Mouse (Mus musculus): Measurements from ENCODE around the gene Bcl2l1. TPM values are rescaled to one million over a fixed set of nuclear protein-coding genes. Genes with fewer than 3 reads are reported as not detected.

Gene Bcl2l1
- polyA plus RNA-seq, 1 experiment from 2014 or later = 129 TPM

GRCm38 (mm10) chr2:152736090-152736601, 95.4 kb downstream of the Bcl2l1 start, which contains the start of gene Id1:
Gene Id1, plus strand, starts transcription at chr2:152736251.
- no peaks in the 10 kb centered on the region for H3K36me3 ChIP-seq (ENCODE audit: control insufficient read depth, insufficient read depth, low read length)
- no peaks in the 10 kb centered on the region for H3K9me3 ChIP-seq (ENCODE audit: control insufficient read depth, low read length)
- H3K4me1 ChIP-seq (replicated peaks; ENCODE audit: control insufficient read depth, insufficient read depth, low read length) = peaks cover 6% of the 10 kb centered on the region
- H3K4me3 ChIP-seq (ENCODE audit: low read depth, low read length) = peak within 1 kb of the TSS; percentile 84
- ATAC-seq (ENCODE audit: low FRiP score) = peak; percentile 74
- peak within 1 kb of the TSS; percentile 84 for H3K4me2 ChIP-seq (replicated peaks; ENCODE audit: low read depth, low read length)
- DNase-seq (ENCODE audit: low spot score) = peak; percentile 92
- whole genome bisulfite sequencing = under 1% methylated on average over 28 of the region's 28 CpGs
- H3K27me3 ChIP-seq (ENCODE audit: control insufficient read depth, insufficient read depth, low read length) = no peaks in the 10 kb centered on the region
- peak within 1 kb of the TSS; percentile 86 for H3K9ac ChIP-seq (ENCODE audit: low read depth, low read length)
- peak within 1 kb of the TSS; percentile 80 for H3K27ac ChIP-seq (ENCODE audit: low read depth, low read length)

- peak overlapping the region; percentile 84 for H3K4me2 ChIP-seq (replicated peaks; ENCODE audit: low read depth, low read length)
- peak overlapping the region; percentile 80 for H3K27ac ChIP-seq (ENCODE audit: low read depth, low read length)
- WGBS = 0% methylated on average over 28 of the region's 28 CpGs
- H3K4me3 ChIP-seq (ENCODE audit: low read depth, low read length) = peak overlapping the region; percentile 84
- no peaks in the 10 kb centered on the region for H3K36me3 ChIP-seq (ENCODE audit: control insufficient read depth, insufficient read depth, low read length)
- no peaks in the 10 kb centered on the region for H3K9me3 ChIP-seq (ENCODE audit: control insufficient read depth, low read length)
- H3K9ac ChIP-seq (ENCODE audit: low read depth, low read length) = peak overlapping the region; percentile 47
- peak; percentile 84 for ATAC-seq (ENCODE audit: low FRiP score)
- DNase-seq (ENCODE audit: low spot score) = peak; percentile 98
- H3K27me3 ChIP-seq (ENCODE audit: control insufficient read depth, insufficient read depth, low read length) = no peaks in the 10 kb centered on the region
- peaks cover 6% of the 10 kb centered on the region; the same call in 1 of the 2 replicates for H3K4me1 ChIP-seq (replicated peaks; ENCODE audit: control insufficient read depth, insufficient read depth, low read length)
Observed at GRCm38 (mm10) chr2:152734984-152735383, 96.5 kb downstream of the Bcl2l1 start.

- ATAC-seq (ENCODE audit: low FRiP score) (no peak), DNase-seq (ENCODE audit: low spot score) (no peak)
- Histone ChIP-seq H3K4me1 (replicated peaks; ENCODE audit: control insufficient read depth, insufficient read depth, low read length) (peaks cover 8% of the 10 kb centered on the region; the same call in 1 of the 2 replicates), H3K9ac (ENCODE audit: low read depth, low read length) (peak overlapping the region; percentile 46; the same call in 1 of the 2 replicates), H3K27me3 (ENCODE audit: control insufficient read depth, insufficient read depth, low read length) (no peaks in the 10 kb centered on the region), H3K36me3 (ENCODE audit: control insufficient read depth, insufficient read depth, low read length) (no peaks in the 10 kb centered on the region), H3K27ac (ENCODE audit: low read depth, low read length) (peak overlapping the region; percentile 80), H3K4me3 (ENCODE audit: low read depth, low read length) (peak overlapping the region; percentile 84), H3K4me2 (replicated peaks; ENCODE audit: low read depth, low read length) (peak overlapping the region; percentile 84), H3K9me3 (ENCODE audit: control insufficient read depth, low read length) (no peaks in the 10 kb centered on the region)
- 12% methylated on average over 10 of the region's 10 CpGs for WGBS
Observed at GRCm38 (mm10) chr2:152734501-152734900, 97.0 kb downstream of the Bcl2l1 start.

- Histone ChIP-seq H3K4me2 (replicated peaks; ENCODE audit: low read depth, low read length) (no peak overlapping the region), H3K4me3 (ENCODE audit: low read depth, low read length) (no peak overlapping the region), H3K9me3 (ENCODE audit: control insufficient read depth, low read length) (no peaks in the 10 kb centered on the region), H3K27me3 (ENCODE audit: control insufficient read depth, insufficient read depth, low read length) (no peaks in the 10 kb centered on the region), H3K4me1 (replicated peaks; ENCODE audit: control insufficient read depth, insufficient read depth, low read length) (peaks cover 6% of the 10 kb centered on the region; the same call in 1 of the 2 replicates), H3K36me3 (ENCODE audit: control insufficient read depth, insufficient read depth, low read length) (no peaks in the 10 kb centered on the region), H3K27ac (ENCODE audit: low read depth, low read length) (no peak overlapping the region), H3K9ac (ENCODE audit: low read depth, low read length) (no peak overlapping the region)
- DNase-seq (ENCODE audit: low spot score) (no peak), ATAC-seq (ENCODE audit: low FRiP score) (no peak)
- WGBS = 90% methylated on average over 2 of the region's 2 CpGs
Observed at GRCm38 (mm10) chr2:152733201-152733600, 98.3 kb downstream of the Bcl2l1 start.

Other genes starting within 250 kb of the Bcl2l1 start
- not detected in 2 replicates for gene Defb45, start 232.3 kb downstream of the Bcl2l1 start, polyA plus RNA-seq (2014; fragmentation: Nextera tagmentation; extraction: Ambion mirVana)
- gene Defb36, start 227.4 kb downstream of the Bcl2l1 start, polyA plus RNA-seq (2014; fragmentation: Nextera tagmentation; extraction: Ambion mirVana) = not detected in 2 replicates
- gene Defb25, start 208.7 kb downstream of the Bcl2l1 start, polyA plus RNA-seq (2014; fragmentation: Nextera tagmentation; extraction: Ambion mirVana) = not detected in 2 replicates
- 0.29 and 0.62 TPM in 2 replicates for gene Rem1, start 204.8 kb downstream of the Bcl2l1 start, polyA plus RNA-seq (2014; fragmentation: Nextera tagmentation; extraction: Ambion mirVana)
- 124 and 138 TPM in 2 replicates for gene H13, start 162.3 kb downstream of the Bcl2l1 start, polyA plus RNA-seq (2014; fragmentation: Nextera tagmentation; extraction: Ambion mirVana)
- gene Mcts2, start 144.7 kb downstream of the Bcl2l1 start, polyA plus RNA-seq (2014; fragmentation: Nextera tagmentation; extraction: Ambion mirVana) = 43.9 and 48.5 TPM in 2 replicates
- gene Id1, start 95.5 kb downstream of the Bcl2l1 start, polyA plus RNA-seq (2014; fragmentation: Nextera tagmentation; extraction: Ambion mirVana) = 166 and 168 TPM in 2 replicates
- 4.1 and 4.4 TPM in 2 replicates for gene Cox4i2, start 77.6 kb downstream of the Bcl2l1 start, polyA plus RNA-seq (2014; fragmentation: Nextera tagmentation; extraction: Ambion mirVana)
- gene Tpx2, start 16.2 kb upstream of the Bcl2l1 start, polyA plus RNA-seq (2014; fragmentation: Nextera tagmentation; extraction: Ambion mirVana) = 139 and 140 TPM in 2 replicates
- not detected in 2 replicates for gene Mylk2, start 79.6 kb upstream of the Bcl2l1 start, polyA plus RNA-seq (2014; fragmentation: Nextera tagmentation; extraction: Ambion mirVana)
- 1.7 and 1.9 TPM in 2 replicates for gene Foxs1, start 101.5 kb upstream of the Bcl2l1 start, polyA plus RNA-seq (2014; fragmentation: Nextera tagmentation; extraction: Ambion mirVana)
- gene Dusp15, start 120.0 kb upstream of the Bcl2l1 start, polyA plus RNA-seq (2014; fragmentation: Nextera tagmentation; extraction: Ambion mirVana) = 1.4 and 2.3 TPM in 2 replicates
- gene Ttll9, start 130.8 kb upstream of the Bcl2l1 start, polyA plus RNA-seq (2014; fragmentation: Nextera tagmentation; extraction: Ambion mirVana) = 1.4 and 1.7 TPM in 2 replicates
- 71.1 and 96.5 TPM in 2 replicates for gene Pdrg1, start 183.7 kb upstream of the Bcl2l1 start, polyA plus RNA-seq (2014; fragmentation: Nextera tagmentation; extraction: Ambion mirVana)
- 0.45 and 0.81 TPM in 2 replicates for gene Xkr7, start 200.1 kb upstream of the Bcl2l1 start, polyA plus RNA-seq (2014; fragmentation: Nextera tagmentation; extraction: Ambion mirVana)
- gene Ccm2l, start 234.2 kb upstream of the Bcl2l1 start, polyA plus RNA-seq (2014; fragmentation: Nextera tagmentation; extraction: Ambion mirVana) = 2.1 and 2.2 TPM in 2 replicates